Mouse (Mus musculus) fibroblast of lung, adult 2 months (primary cell): Measurements from ENCODE around the gene Vasp.

ENCODE experiments used
- DNase-seq: peaks from one replicate; pipeline ENCODE4 v3.0.0-alpha.2; 2011; ENCODE audit warnings: low read depth

Vasp gene

DNA sequence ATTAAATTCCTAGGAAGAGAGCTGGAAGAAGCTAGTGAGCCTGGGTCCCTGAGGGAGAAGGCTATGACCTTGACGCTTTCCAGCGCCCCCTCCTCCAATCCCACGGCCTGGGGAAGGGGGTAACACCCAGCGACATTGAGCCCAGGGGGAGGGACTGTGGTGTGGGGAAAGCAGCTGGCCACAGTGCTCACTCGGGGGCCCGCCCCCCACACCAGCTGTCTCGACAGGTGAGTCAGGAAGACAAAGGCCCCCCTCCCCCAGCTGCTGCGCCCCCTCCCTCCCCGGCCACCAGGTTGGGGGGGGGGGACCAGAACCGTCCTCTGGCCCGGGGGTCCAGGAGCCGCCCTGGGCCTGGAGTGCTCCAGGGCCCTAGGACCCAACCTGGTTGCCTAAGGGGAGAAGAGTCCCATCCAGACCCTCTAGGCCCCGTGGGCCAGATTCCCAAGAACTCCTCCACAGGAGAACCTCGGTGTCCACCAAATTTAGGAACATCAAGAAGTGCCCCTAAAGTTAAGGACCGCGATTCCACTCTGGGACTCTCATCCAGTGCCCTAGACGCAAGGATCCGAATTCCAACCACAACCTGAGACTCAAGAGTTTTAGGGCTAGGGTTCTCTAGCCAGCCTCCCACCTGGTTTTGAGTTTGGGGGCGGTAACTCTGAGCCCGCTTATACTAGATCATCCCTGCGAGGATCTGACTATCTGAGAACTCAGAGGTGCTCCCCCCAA is 944 bp downstream of the Vasp start:
- DNase-seq, result no peak

GRCm38 (mm10) chr7:19269721-19270441 is 1.7 kb downstream of the Vasp start:
- DNase-seq, result no peak

DNA sequence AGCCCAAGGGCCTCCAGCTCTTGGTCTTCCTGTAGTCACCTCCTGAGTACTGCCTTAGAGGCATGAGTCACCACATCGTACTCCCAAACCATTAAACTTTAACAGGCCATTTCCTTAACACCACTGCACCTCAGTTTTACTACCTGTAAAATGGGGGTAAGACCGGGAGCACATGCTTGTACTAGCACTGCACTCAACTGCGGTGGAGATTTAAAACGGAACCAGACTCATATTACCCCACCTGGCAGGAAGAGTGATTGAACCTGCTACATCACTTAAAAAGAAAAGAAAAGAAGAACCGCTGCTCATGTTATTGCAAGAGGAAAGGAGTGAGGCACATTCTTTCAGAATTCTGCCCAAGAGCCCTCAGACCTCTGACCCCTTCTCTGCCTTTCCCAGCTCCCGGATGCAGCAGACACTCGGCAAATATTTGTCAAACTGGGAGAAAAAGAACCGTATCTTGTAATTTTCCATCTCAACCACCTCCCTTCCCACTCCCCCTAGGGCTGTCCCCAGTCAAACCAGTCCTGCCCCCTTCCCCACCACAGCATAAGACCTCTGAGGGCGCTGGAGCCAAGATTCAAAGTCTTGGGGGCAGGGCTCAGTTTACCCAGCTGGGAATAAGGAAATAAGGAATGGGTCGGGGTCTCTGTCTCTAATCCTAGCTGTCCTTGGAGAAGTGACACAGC is 2.5 kb downstream of the Vasp start:
- no peak for DNase-seq

GRCm38 (mm10) chr7:19267051-19267450 is 4.6 kb downstream of the Vasp start:
- no peak for DNase-seq

GRCm38 (mm10) chr7:19265928-19266822 is 5.4 kb downstream of the Vasp start:
- no peak for DNase-seq

DNA sequence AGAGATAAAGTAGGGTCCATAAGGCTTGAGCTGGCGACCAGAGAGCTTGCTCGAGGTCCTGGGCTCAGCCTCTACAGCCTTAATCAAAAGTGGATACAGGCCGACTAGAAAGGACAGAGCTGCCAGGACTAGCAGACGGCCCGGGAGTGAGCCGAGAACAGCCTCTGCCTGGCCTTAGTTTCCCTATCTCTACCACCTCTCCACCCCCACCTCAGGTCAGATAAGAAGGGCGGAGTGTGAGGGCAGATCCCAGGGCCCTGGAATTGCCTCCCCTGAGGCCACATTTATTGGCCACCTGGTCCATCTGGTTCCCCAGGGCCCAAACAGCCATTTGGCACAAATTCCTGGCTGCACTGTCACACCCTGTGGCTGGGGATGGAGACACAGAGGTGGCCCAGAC is 6.5 kb downstream of the Vasp start:
- DNase-seq, result no peak

- no peak for DNase-seq
These were observed 13.3 kb downstream of the Vasp start for GRCm38 (mm10) chr7:19258336-19258735.

DNA sequence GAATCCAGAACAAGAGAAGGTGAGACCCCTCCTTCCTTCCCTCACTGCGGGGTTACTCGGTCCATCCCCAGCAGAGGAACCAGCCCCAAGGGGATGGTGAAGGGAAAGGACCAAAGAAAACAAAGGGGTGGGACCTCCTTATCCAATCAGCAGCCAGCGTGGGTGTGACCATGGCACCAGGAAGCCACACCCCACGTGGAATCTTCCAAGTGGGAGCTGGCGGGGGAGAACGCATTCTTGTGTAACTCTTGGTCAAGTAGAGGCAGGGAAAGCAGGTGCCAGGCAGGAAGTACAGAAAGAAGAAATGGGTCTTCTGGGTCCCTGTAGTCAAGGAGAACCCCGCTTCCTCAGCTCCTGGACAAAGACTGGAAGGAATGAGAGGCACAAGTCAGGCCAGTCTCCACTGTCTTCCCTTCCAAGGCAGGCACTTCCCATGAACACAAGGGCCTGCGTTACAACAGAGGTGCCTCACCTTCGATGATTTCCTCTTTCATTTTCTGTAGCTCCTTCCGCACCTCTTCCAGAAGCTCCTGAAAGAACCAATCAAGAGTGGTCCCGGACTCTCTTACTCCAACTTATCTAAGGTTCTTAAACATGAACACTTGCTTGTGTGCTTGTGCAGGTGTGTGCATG is 14.1 kb downstream of the Vasp start:
- no peak for DNase-seq

GRCm38 (mm10) chr7:19256567-19256966 is 15.1 kb downstream of the Vasp start:
- DNase-seq, result no peak

- no peak for DNase-seq
These were observed 16.2 kb downstream of the Vasp start for GRCm38 (mm10) chr7:19255395-19255794.

- DNase-seq, result no peak
These were observed 18.2 kb downstream of the Vasp start for GRCm38 (mm10) chr7:19253437-19253836.

DNA sequence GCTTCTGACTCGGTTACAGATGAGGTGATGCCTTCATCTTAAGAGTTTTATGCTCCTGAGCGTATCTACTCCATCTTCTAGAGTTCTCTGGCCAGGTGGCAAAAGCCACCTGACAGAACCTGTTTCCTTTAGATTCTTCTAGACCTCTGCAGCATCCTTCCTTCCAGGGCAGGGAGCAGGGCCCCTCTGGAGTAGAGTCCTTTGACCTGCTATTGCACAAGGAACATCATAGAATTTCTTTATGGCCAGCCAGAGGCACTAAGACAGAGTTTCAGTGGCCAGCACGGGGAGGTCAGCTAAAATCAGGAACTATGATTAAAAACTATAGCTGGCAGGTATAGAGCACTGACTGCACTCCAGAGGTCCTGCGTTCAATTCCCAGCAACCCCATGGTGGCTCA is 19.5 kb downstream of the Vasp start:
- no peak for DNase-seq

GRCm38 (mm10) chr7:19247511-19247910 is 24.1 kb downstream of the Vasp start:
- DNase-seq, result no peak

- DNase-seq, result no peak
These were observed 24.8 kb downstream of the Vasp start for GRCm38 (mm10) chr7:19246855-19247254.

- no peak for DNase-seq
These were observed 26.5 kb downstream of the Vasp start for GRCm38 (mm10) chr7:19245083-19245482.

- DNase-seq, result no peak
These were observed 27.8 kb downstream of the Vasp start for GRCm38 (mm10) chr7:19243858-19244257.

DNA sequence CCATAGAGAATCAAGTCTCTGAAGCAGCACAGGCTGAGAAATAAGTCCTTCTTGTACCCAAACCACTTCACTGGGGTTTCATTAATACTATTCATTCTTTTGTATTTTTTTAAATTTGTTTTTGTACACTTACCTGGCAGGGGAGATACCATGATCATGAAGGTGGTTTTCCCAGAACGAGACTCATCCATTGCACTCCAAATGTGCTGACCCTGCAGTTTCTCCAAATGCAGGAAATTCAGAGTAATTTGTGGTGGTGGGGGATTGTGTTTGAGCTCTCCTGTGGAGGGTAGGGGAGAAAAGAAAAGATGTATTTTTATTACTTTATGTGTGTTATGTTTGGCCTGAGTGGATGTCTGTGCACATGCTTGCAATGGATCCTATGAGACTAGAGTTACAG is 29.6 kb downstream of the Vasp start:
- no peak for DNase-seq

- DNase-seq, result no peak
These were observed 30.6 kb downstream of the Vasp start for GRCm38 (mm10) chr7:19240905-19241463.

- no peak for DNase-seq
These were observed 31.6 kb downstream of the Vasp start for GRCm38 (mm10) chr7:19239986-19240385.

DNA sequence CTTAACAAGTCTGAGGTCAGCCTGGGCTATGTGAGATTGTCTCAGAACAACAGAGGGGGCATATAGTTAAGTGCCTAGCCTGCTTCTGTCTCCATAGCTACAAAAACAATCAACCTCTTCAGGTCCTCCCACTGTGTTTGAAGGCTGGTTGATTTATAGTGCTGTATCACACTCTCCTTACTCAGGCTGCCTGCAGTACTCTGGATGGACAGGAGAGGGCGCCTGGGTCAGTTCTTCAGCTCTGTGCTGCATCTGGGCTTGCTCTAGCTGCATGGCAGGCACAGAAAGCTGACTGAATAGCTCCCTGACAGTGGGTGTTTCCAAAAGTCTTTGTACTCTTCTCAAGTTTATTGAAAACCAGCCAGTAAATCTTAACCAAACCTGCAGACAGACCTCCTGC is 32.2 kb downstream of the Vasp start:
- DNase-seq, result peak; percentile 57

GRCm38 (mm10) chr7:19238344-19238743 is 33.3 kb downstream of the Vasp start:
- no peak for DNase-seq
